Mouse (Mus musculus) myocyte (in vitro differentiated cells): ENCODE results near the gene Ddah1. TPM values are rescaled to one million over a fixed set of nuclear protein-coding genes. Genes with fewer than 3 reads are reported as not detected.

Experiments used
- H3K27me3 ChIP-seq: one replicate; pipeline ENCODE4 v1.6.1; 2011; ENCODE audit not compliant: control insufficient read depth, insufficient read depth, insufficient read length
- H3K36me3 ChIP-seq: one replicate; pipeline ENCODE4 v1.6.1; 2011; ENCODE audit not compliant: control insufficient read depth, insufficient read depth
- H3K4me2 ChIP-seq: one replicate; pipeline ENCODE4 v1.6.1; 2011; ENCODE audit warnings: low read depth, control low read depth
- H3K4me3 ChIP-seq: one replicate; pipeline ENCODE4 v1.5.1; 2011; ENCODE audit warnings: mild to moderate bottlenecking, control low read depth, moderate library complexity
- H3K79me2 ChIP-seq: one replicate; pipeline ENCODE4 v1.6.1; 2011; ENCODE audit not compliant: control insufficient read depth, insufficient read depth
- H3ac ChIP-seq: one replicate; pipeline ENCODE4 v1.6.1; 2011; ENCODE audit not compliant: control insufficient read depth, insufficient read length
- CEBPB ChIP-seq: IDR thresholded peaks from 2 replicates; pipeline ENCODE4 v1.6.1; 2011; ENCODE audit warnings: mild to moderate bottlenecking, moderate library complexity; ENCODE audit not compliant: poor library complexity, insufficient read depth, severe bottlenecking
- E2F4 ChIP-seq: IDR thresholded peaks from one replicate; pipeline ENCODE4 v1.6.1; 2011; ENCODE audit warnings: mild to moderate bottlenecking, control low read depth, moderate library complexity; ENCODE audit not compliant: insufficient read depth
- MAX ChIP-seq: IDR thresholded peaks from one replicate; pipeline ENCODE4 v1.6.1; 2011; ENCODE audit warnings: low read depth, mild to moderate bottlenecking, control low read depth
- MYOD1 ChIP-seq, 3 experiments: IDR thresholded peaks; one replicate each; pipeline ENCODE4 v1.6.1; 2011; ENCODE audit warnings: control low read depth in 2 of 3, low read depth in 2 of 3, mild to moderate bottlenecking in 2 of 3, moderate library complexity in 1 of 3; ENCODE audit not compliant: insufficient read length in 2 of 3, control insufficient read depth in 1 of 3
- MYOG ChIP-seq, 3 experiments: IDR thresholded peaks; one replicate each; pipeline ENCODE4 v1.6.1; 2011; ENCODE audit warnings: control low read depth in 2 of 3, low read depth in 2 of 3, mild to moderate bottlenecking in 2 of 3; ENCODE audit not compliant: insufficient read length in 2 of 3, control insufficient read depth in 1 of 3, insufficient read depth in 1 of 3
- POLR2A ChIP-seq: IDR thresholded peaks from one replicate; pipeline ENCODE4 v1.6.1; 2011; ENCODE audit warnings: low read depth, mild to moderate bottlenecking, control low read depth, moderate library complexity; ENCODE audit not compliant: insufficient read length
- POLR2AphosphoS2 ChIP-seq: IDR thresholded peaks from one replicate; pipeline ENCODE4 v1.6.1; 2011; ENCODE audit warnings: low read depth, control low read depth; ENCODE audit not compliant: insufficient read length
- REST ChIP-seq: IDR thresholded peaks from one replicate; pipeline ENCODE4 v1.6.1; 2011; ENCODE audit warnings: mild to moderate bottlenecking, control low read depth, moderate library complexity; ENCODE audit not compliant: insufficient read depth, insufficient read length
- SRF ChIP-seq: IDR thresholded peaks from one replicate; pipeline ENCODE4 v1.6.1; 2011; ENCODE audit warnings: low read depth; ENCODE audit not compliant: control insufficient read depth, insufficient read length
- TCF12 ChIP-seq: IDR thresholded peaks from one replicate; pipeline ENCODE4 v1.6.1; 2011; ENCODE audit warnings: mild to moderate bottlenecking, control low read depth; ENCODE audit not compliant: poor library complexity, insufficient read depth, severe bottlenecking
- TCF3 ChIP-seq: IDR thresholded peaks from one replicate; pipeline ENCODE4 v1.6.1; 2011; ENCODE audit warnings: low read depth, control low read depth; ENCODE audit not compliant: insufficient read length
- USF1 ChIP-seq: IDR thresholded peaks from one replicate; pipeline ENCODE4 v1.6.1; 2011; ENCODE audit warnings: low read depth, mild to moderate bottlenecking, control low read depth, moderate library complexity
- polyA plus RNA-seq: library from polyadenylated mRNA; unstranded; fragments of >200 nt; fragmentation: generic; extraction: Trizol; gene quantifications from one replicate; pipeline ENCODE4 v1.2.1, GENCODE M21; 2012; ENCODE audit warnings: missing spikeins

Gene Ddah1
- polyA plus RNA-seq, 1 experiment = 7.4 TPM

- no peaks in the 10 kb centered on the region for H3K79me2 ChIP-seq
- no peak for TF ChIP-seq MAX
- TF ChIP-seq MYOD1 (IDR thresholded peaks at IDR 0.05; ENCODE audit: control insufficient read depth in 1 of 3, insufficient read length in 2 of 3, low read depth in 2 of 3) = no peak
- no peak for TF ChIP-seq CEBPB
- TF ChIP-seq USF1 = no peak
- TF ChIP-seq E2F4 = no peak
- TF ChIP-seq SRF = no peak
- TF ChIP-seq MYOG (IDR thresholded peaks at IDR 0.05; ENCODE audit: control insufficient read depth in 1 of 3, insufficient read depth in 1 of 3, insufficient read length in 2 of 3, low read depth in 2 of 3) = no peak
- TF ChIP-seq TCF12 = no peak
- no peak for TF ChIP-seq POLR2AphosphoS2
- TF ChIP-seq REST = no peak
- TF ChIP-seq POLR2A = no peak
- TF ChIP-seq TCF3 = no peak
- no peaks in the 10 kb centered on the region for H3K27me3 ChIP-seq
- no peaks in the 10 kb centered on the region for H3K36me3 ChIP-seq
- H3ac ChIP-seq = no peak overlapping the region
- no peak overlapping the region for H3K4me2 ChIP-seq
- H3K4me3 ChIP-seq = no peak overlapping the region
Observed at GRCm38 (mm10) chr3:145883233-145883632, 124.8 kb downstream of the Ddah1 start.

GRCm38 (mm10) chr3:145885376-145885775 is 126.9 kb downstream of the Ddah1 start:
- Histone ChIP-seq H3K36me3 (no peaks in the 10 kb centered on the region), H3K4me2 (peak overlapping the region; percentile 43), H3ac (no peak overlapping the region), H3K79me2 (no peaks in the 10 kb centered on the region), H3K4me3 (no peak overlapping the region), H3K27me3 (no peaks in the 10 kb centered on the region)
- TF ChIP-seq REST (no peak), POLR2A (no peak), CEBPB (no peak), MAX (no peak), USF1 (no peak), SRF (no peak), E2F4 (no peak)

GRCm38 (mm10) chr3:145885851-145886464 is 127.5 kb downstream of the Ddah1 start:
- Histone ChIP-seq H3K27me3 (no peaks in the 10 kb centered on the region), H3K4me3 (no peak overlapping the region), H3K4me2 (peak overlapping the region; percentile 43), H3ac (no peak overlapping the region), H3K79me2 (no peaks in the 10 kb centered on the region), H3K36me3 (no peaks in the 10 kb centered on the region)
- no peak for TF ChIP-seq CEBPB
- no peak for TF ChIP-seq POLR2AphosphoS2
- no peak for TF ChIP-seq TCF12
- no peak for TF ChIP-seq POLR2A
- TF ChIP-seq TCF3 = no peak
- no peak for TF ChIP-seq USF1
- TF ChIP-seq SRF = no peak
- TF ChIP-seq REST = no peak
- TF ChIP-seq E2F4 = no peak
- no peak for TF ChIP-seq MYOG (IDR thresholded peaks at IDR 0.05; ENCODE audit: control insufficient read depth in 1 of 3, insufficient read depth in 1 of 3, insufficient read length in 2 of 3, low read depth in 2 of 3)
- no peak for TF ChIP-seq MYOD1 (IDR thresholded peaks at IDR 0.05; ENCODE audit: control insufficient read depth in 1 of 3, insufficient read length in 2 of 3, low read depth in 2 of 3)
- no peak for TF ChIP-seq MAX

GRCm38 (mm10) chr3:145887430-145887971 is 129.0 kb downstream of the Ddah1 start:
- H3K27me3 ChIP-seq = no peaks in the 10 kb centered on the region
- peak overlapping the region; percentile 70 for H3K4me2 ChIP-seq
- TF ChIP-seq CEBPB = no peak
- peak in 1 of 3 experiments; percentile 41 for TF ChIP-seq MYOG (IDR thresholded peaks at IDR 0.05; ENCODE audit: control insufficient read depth in 1 of 3, insufficient read depth in 1 of 3, insufficient read length in 2 of 3, low read depth in 2 of 3)
- TF ChIP-seq REST = no peak
- no peak for TF ChIP-seq POLR2AphosphoS2
- TF ChIP-seq POLR2A = no peak
- TF ChIP-seq MYOD1 (IDR thresholded peaks at IDR 0.05; ENCODE audit: control insufficient read depth in 1 of 3, insufficient read length in 2 of 3, low read depth in 2 of 3) = peak in 2 of 3 experiments; percentile 72 to 84
- TF ChIP-seq USF1 = no peak
- TF ChIP-seq TCF3 = no peak
- no peak for TF ChIP-seq E2F4
- TF ChIP-seq SRF = no peak
- no peak for TF ChIP-seq TCF12
- no peak for TF ChIP-seq MAX
- no peak overlapping the region for H3K4me3 ChIP-seq
- no peaks in the 10 kb centered on the region for H3K36me3 ChIP-seq
- H3ac ChIP-seq = no peak overlapping the region
- no peaks in the 10 kb centered on the region for H3K79me2 ChIP-seq
